Mouse (Mus musculus) adrenal gland, postnatal 4 days (tissue): Measurements from ENCODE around the gene Map3k10. TPM values are rescaled to one million over a fixed set of nuclear protein-coding genes. Genes with fewer than 3 reads are reported as not detected.
"Not testable (repeated sequence)": the region's sequence is repeated elsewhere in the genome, so short reads cannot be mapped to it uniquely, and the experiment has no call there.

Source experiments
- DNase-seq, 2 experiments: peaks; one replicate each; pipeline ENCODE4 v3.0.0; 2021 to 2022; ENCODE audit warnings: low spot score in 2 of 2, mixed read lengths in 2 of 2
- total RNA-seq, 2 experiments: library from RNA; stranded (reverse); gene quantifications; 2 replicates each; pipeline ENCODE4 v1.2.3; 2021

The Map3k10 gene
- total RNA-seq, 2 experiments from 2014 or later = 30.3 to 31.9 TPM

DNA sequence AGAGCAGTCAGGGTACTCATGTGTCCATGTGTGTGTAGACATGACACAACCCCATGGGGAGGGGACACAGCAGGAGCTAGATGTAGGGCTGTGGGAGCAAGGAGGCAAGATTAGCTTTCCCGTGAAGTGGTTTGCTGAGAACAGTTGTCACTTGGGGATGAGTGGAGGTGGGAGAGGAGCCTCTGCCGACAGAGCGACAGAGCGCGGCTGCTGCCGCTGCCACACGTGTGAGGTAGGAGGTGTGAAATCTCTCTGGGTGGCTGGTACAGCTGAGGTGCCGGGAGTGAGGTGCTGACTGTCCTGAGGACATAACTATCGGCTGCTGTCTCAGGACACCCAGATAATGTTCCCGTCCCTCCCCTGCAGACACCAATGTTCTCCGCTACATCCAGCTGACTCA is 18.9 kb downstream of the Map3k10 start:
- no peak for DNase-seq

GRCm38 (mm10) chr7:27654607-27655276 is 19.7 kb downstream of the Map3k10 start:
- no peak for DNase-seq

- no peak for DNase-seq
These were observed 20.5 kb downstream of the Map3k10 start, which contains the start of gene Ttc9b for GRCm38 (mm10) chr7:27653681-27654437. TSS of gene Ttc9b (plus strand) at chr7:27653915.

DNA sequence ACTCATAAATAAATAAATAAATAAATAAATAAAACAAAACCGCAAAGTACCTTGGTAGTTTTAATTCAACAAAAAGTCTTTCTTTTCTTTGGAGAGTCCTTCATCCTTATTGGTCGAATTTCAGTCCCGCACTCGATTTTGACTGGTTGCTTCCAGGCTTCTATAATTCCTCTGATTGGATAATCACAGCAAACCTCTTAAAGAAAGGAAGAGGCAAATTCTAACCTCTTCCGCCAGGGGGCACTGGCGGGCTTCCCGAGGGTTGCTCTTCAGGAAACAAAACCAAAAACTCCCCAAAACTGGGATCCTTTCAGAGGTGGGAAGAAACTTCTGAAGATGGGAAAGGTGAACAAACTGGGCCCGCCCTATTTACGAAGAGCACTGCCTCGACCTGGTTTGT is 23.4 kb downstream of the Map3k10 start:
- DNase-seq = peak in 1 of 2 experiments; percentile 64

DNA sequence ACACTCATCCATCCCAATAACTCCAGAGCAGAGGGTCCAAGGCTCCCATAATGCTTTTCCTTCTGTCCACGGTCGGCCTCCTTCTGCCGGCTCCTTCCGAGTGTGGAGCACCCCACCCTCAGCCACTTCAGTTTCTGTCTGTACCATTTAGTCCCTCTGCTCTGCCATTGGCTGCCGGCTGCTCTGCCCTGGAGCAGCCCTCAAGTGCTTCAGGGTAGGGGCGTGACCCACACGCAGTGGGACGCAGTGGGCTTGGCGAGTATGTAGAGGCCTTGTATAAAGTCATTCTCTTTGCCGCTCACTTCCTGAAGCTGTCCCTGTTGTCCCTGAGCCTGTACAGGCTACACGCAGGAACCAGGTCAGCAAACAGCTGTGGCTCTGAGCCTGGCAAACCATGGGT is 24.7 kb downstream of the Map3k10 start:
- no peak for DNase-seq

GRCm38 (mm10) chr7:27647281-27648002 is 27.0 kb downstream of the Map3k10 start:
- DNase-seq = no peak

GRCm38 (mm10) chr7:27646516-27646915 is 27.9 kb downstream of the Map3k10 start:
- DNase-seq = no peak

- DNase-seq = no peak
These were observed 29.9 kb downstream of the Map3k10 start for GRCm38 (mm10) chr7:27644471-27644870.

- DNase-seq = not testable (repeated sequence)
These were observed 39.3 kb downstream of the Map3k10 start for GRCm38 (mm10) chr7:27635094-27635493.

- DNase-seq = no peak
These were observed 39.7 kb downstream of the Map3k10 start for GRCm38 (mm10) chr7:27634691-27635090.

DNA sequence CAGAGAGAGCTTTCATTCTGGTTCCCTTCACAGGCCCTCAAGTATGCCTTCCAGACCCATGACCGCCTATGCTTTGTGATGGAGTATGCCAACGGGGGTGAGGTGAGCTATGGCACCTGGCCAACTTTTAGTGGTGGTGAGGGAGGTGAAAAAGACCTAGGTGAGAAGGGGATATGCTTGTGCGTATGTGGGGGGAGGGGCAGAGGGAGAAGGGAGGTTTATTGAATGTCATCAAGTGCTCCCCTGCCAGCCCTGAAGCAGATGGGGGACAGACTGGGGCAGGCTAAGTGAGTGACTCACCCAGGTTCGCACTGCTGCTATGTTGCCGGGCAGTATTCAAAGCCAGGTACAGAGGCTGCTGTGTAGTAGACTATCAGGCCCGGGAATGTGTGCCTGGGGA is 41.2 kb downstream of the Map3k10 start:
- DNase-seq = no peak

- no peak for DNase-seq
These were observed 43.0 kb downstream of the Map3k10 start for GRCm38 (mm10) chr7:27631439-27631838.

DNA sequence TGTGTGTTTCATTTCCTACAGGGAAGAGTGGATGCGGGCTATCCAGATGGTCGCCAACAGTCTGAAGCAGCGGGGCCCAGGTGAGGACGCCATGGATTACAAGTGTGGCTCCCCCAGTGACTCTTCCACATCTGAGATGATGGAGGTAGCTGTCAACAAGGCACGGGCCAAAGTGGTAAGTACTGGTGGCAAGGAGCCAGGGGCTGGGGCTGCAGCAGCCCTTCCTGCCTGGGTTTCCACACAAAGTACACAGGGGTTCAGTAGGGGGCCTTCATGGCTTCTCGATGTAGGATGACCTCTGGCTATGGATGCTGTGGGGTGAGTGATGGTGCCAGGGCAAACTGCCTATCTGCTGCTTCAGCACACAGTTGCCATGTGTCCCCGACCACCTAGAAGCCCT is 45.6 kb downstream of the Map3k10 start:
- not testable (repeated sequence) for DNase-seq

DNA sequence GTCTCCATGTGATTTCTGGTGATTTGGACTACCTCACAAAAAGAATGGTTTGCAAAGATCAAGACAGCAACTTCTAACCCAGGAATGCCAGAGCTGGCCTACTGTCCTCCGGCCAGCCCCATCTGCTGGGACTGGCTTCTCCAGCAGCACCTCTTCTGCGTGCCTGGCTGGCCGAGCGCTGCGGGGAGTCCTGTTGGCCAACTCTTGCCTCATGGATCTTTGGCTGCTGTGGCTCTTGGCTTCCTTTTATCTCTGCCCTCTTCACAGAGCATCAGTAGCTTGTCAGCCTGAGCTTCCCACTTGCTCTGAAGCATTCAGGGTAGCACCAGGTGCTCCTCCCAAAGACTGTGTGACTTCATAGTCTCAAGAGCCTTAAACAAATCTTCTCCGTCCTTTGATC is 46.2 kb downstream of the Map3k10 start:
- no peak for DNase-seq

DNA sequence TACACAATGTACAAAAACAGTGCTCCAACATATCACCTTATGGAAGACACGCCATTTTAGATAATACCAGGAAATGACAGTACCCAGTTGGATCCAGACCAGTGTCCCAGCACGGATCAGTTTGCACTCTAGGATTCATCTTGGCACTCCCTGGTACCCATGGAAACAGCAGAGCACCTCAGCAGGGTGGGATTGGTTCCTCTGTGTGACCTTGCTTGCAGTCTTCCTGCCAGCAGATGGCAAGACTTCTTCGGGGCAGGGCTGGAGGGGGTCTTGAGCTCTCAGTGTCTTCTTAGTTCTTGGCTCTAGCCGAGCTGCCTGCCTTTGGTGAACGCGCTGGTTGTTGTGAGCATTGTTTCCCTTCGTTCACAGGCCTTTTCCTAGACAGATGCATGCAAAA is 46.7 kb downstream of the Map3k10 start:
- no peak for DNase-seq

DNA sequence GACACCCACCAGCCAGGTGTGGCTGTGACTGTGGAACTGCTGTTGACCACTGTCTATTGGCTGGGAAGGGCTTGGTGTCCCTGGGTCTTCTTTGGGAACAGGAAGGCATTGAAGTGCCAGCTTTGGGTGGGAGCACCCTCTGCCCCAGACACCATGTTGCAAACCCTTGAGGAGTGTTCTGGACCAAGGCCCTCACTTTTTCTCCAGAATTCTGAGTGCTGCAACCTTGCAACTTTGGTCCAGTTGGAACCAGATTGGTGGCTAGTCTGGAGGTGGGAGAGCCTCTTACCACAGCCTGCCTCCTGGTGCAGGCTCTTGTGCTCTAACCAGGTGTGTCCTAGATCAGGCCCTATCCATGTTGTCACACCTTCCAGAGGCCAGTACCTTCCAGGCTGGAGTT is 49.4 kb downstream of the Map3k10 start:
- DNase-seq = no peak

- no peak for DNase-seq
These were observed 52.2 kb downstream of the Map3k10 start for GRCm38 (mm10) chr7:27622234-27622633.

GRCm38 (mm10) chr7:27621028-27621427 is 53.4 kb downstream of the Map3k10 start:
- DNase-seq = no peak

- no peak for DNase-seq
These were observed 60.5 kb downstream of the Map3k10 start for GRCm38 (mm10) chr7:27613751-27614499.

DNA sequence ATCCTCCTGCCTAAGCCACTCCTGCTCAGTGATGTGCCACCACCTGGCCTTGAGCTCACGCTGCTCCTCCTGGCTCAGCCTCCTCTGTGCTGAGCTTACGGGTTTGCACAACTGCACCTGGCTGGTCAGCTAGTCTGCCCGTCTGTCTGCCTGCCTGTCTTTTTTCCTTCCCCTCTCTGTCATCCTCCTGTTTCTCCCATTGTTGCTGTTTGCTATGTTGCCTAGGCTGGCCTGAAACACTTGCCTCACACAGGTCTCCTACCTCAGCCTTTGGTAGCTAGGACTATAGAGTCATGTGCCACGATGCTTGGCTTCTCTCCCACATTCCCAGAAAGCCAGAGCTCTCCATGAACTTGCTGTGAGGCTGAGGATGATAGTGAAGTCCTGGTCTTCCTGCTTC is 61.5 kb downstream of the Map3k10 start:
- no peak for DNase-seq

GRCm38 (mm10) chr7:27610871-27611270 is 63.5 kb downstream of the Map3k10 start:
- DNase-seq = no peak
